Mouse (Mus musculus) stomach, postnatal 0 days (tissue): ENCODE results near the gene 5031439G07Rik. TPM values are rescaled to one million over a fixed set of nuclear protein-coding genes. Genes with fewer than 3 reads are reported as not detected.

Experiments used
- ATAC-seq: fragments of 200-750 bp; cut with Nextera tagmentation; 2 replicates; pipeline ENCODE4 v1.8.0; 2017; ENCODE audit not compliant: low FRiP score, low TSS enrichment
- DNase-seq: peaks from one replicate; pipeline ENCODE4 v3.0.0-alpha.2; 2016; ENCODE audit warnings: low spot score
- H3K27ac ChIP-seq: fragments of 300-500 bp; sonication (generic); replicated peaks from 2 replicates; pipeline ENCODE4 v1.5.1; 2014; ENCODE audit warnings: mild to moderate bottlenecking, control low read depth
- H3K27me3 ChIP-seq: fragments of 300-500 bp; sonication (generic); 2 replicates; pipeline ENCODE4 v1.6.1; 2014; ENCODE audit warnings: low read length; ENCODE audit not compliant: control insufficient read depth, insufficient read depth
- H3K36me3 ChIP-seq: fragments of 300-500 bp; sonication (generic); 2 replicates; pipeline ENCODE4 v1.6.1; 2014; ENCODE audit warnings: low read length, mixed read lengths; ENCODE audit not compliant: control insufficient read depth, insufficient read depth
- H3K4me1 ChIP-seq: fragments of 300-500 bp; sonication (generic); replicated peaks from 2 replicates; pipeline ENCODE4 v1.6.1; 2014; ENCODE audit warnings: antibody characterized with exemption; ENCODE audit not compliant: control insufficient read depth, insufficient read depth
- H3K4me2 ChIP-seq: fragments of 300-500 bp; sonication (generic); replicated peaks from 2 replicates; pipeline ENCODE4 v1.6.1; 2014; ENCODE audit warnings: low read depth, mild to moderate bottlenecking, control low read depth, moderate library complexity
- H3K4me3 ChIP-seq: fragments of 300-500 bp; sonication (generic); 2 replicates; pipeline ENCODE4 v1.5.1; 2014; ENCODE audit warnings: low read depth, low read length, control low read depth
- H3K9ac ChIP-seq: fragments of 300-500 bp; sonication (generic); 2 replicates; pipeline ENCODE4 v1.6.1; 2014; ENCODE audit warnings: mild to moderate bottlenecking, low read length, control low read depth, mixed read lengths
- H3K9me3 ChIP-seq: fragments of 300-500 bp; sonication (generic); 2 replicates; pipeline ENCODE4 v1.6.1; 2016; ENCODE audit warnings: low read length; ENCODE audit not compliant: control insufficient read depth
- CTCF ChIP-seq: IDR thresholded peaks from 2 replicates; pipeline ENCODE4 v1.5.1; 2016; ENCODE audit warnings: antibody characterized with exemption, low read depth, mild to moderate bottlenecking, moderate library complexity
- EP300 ChIP-seq: optimal IDR thresholded peaks from 2 replicates; pipeline ENCODE3; 2016; ENCODE audit warnings: antibody characterized with exemption
- whole genome bisulfite sequencing: fragments of 180-500 bp; shearing (Covaris S2); extraction: QIAGEN DNeasy Blood & Tissue Kit; methylation state at CpG from one replicate; pipeline ENCODE4 v1.1.7; 2014; 5-methylcytosine and 5-hydroxymethylcytosine counted together
- polyA plus RNA-seq: library from polyadenylated mRNA; unstranded; fragments of >200 nt; fragmentation: Nextera tagmentation; extraction: Ambion mirVana; gene quantifications from 2 replicates; pipeline ENCODE4 v1.2.1, GENCODE M21; 2015

Gene 5031439G07Rik
- polyA plus RNA-seq, 1 experiment from 2014 or later, result 6.6 TPM

- no peak for TF ChIP-seq CTCF
- no peak for TF ChIP-seq EP300
- no peak for ATAC-seq
- no peaks in the 10 kb centered on the region; the same call in 1 of the 2 replicates for H3K4me1 ChIP-seq
- H3K27ac ChIP-seq, result no peak overlapping the region
- no peaks in the 10 kb centered on the region for H3K27me3 ChIP-seq
- H3K9me3 ChIP-seq, result no peaks in the 10 kb centered on the region
- H3K9ac ChIP-seq, result peak overlapping the region; percentile 92
- 63% methylated on average over 4 of the region's 4 CpGs for WGBS
- no peak for DNase-seq
- H3K36me3 ChIP-seq, result no peaks in the 10 kb centered on the region
- peak overlapping the region; percentile 74 for H3K4me3 ChIP-seq
- peak overlapping the region; percentile 93 for H3K4me2 ChIP-seq
Observed at GRCm38 (mm10) chr15:84986171-84987019, 2.0 kb downstream of the 5031439G07Rik start.

GRCm38 (mm10) chr15:84985516-84986160, 2.7 kb downstream of the 5031439G07Rik start:
- WGBS, result 81% methylated on average over 12 of the region's 12 CpGs
- DNase-seq (no peak), ATAC-seq (no peak)
- TF ChIP-seq CTCF (no peak), EP300 (no peak)
- Histone ChIP-seq H3K27ac (no peak overlapping the region), H3K9ac (no peak overlapping the region), H3K4me3 (no peak overlapping the region), H3K27me3 (no peaks in the 10 kb centered on the region), H3K36me3 (no peaks in the 10 kb centered on the region), H3K4me1 (no peaks in the 10 kb centered on the region; the same call in 1 of the 2 replicates), H3K4me2 (no peak overlapping the region), H3K9me3 (no peaks in the 10 kb centered on the region)

GRCm38 (mm10) chr15:84983721-84984120, 4.6 kb downstream of the 5031439G07Rik start:
- Histone ChIP-seq H3K27ac (no peak overlapping the region), H3K4me2 (no peak overlapping the region), H3K4me3 (no peak overlapping the region), H3K9ac (no peak overlapping the region), H3K27me3 (no peaks in the 10 kb centered on the region), H3K9me3 (no peaks in the 10 kb centered on the region), H3K4me1 (no peaks in the 10 kb centered on the region; the same call in 1 of the 2 replicates), H3K36me3 (no peaks in the 10 kb centered on the region)
- DNase-seq (no peak), ATAC-seq (no peak)
- 76% methylated on average over 7 of the region's 7 CpGs for WGBS
- TF ChIP-seq CTCF (no peak), EP300 (no peak)

GRCm38 (mm10) chr15:84982888-84983287, 5.5 kb downstream of the 5031439G07Rik start:
- no peak overlapping the region for H3K9ac ChIP-seq
- TF ChIP-seq CTCF (no peak), EP300 (no peak)
- WGBS, result 75% methylated on average over 3 of the region's 3 CpGs

GRCm38 (mm10) chr15:84981609-84982313, 6.6 kb downstream of the 5031439G07Rik start:
- no peak for ATAC-seq
- TF ChIP-seq EP300 (no peak), CTCF (no peak)
- no peak overlapping the region; the same call in 1 of the 2 replicates for H3K27ac ChIP-seq
- no peak overlapping the region for H3K9ac ChIP-seq
- no peaks in the 10 kb centered on the region for H3K9me3 ChIP-seq
- no peaks in the 10 kb centered on the region for H3K27me3 ChIP-seq
- 72% methylated on average over 9 of the region's 9 CpGs for WGBS
- H3K36me3 ChIP-seq, result no peaks in the 10 kb centered on the region
- H3K4me3 ChIP-seq, result no peak overlapping the region
- DNase-seq, result no peak
- H3K4me1 ChIP-seq, result no peaks in the 10 kb centered on the region; the same call in 1 of the 2 replicates
- no peak overlapping the region for H3K4me2 ChIP-seq

More at GRCm38 (mm10) chr15:84982888-84983287, 5.5 kb downstream of the 5031439G07Rik start:
- DNase-seq (peak; percentile 50), ATAC-seq (peak; percentile 31; the same call in 1 of the 2 replicates)
- Histone ChIP-seq H3K27ac (no peak overlapping the region), H3K9me3 (no peaks in the 10 kb centered on the region), H3K36me3 (no peaks in the 10 kb centered on the region), H3K4me2 (no peak overlapping the region), H3K27me3 (no peaks in the 10 kb centered on the region), H3K4me1 (no peaks in the 10 kb centered on the region; the same call in 1 of the 2 replicates), H3K4me3 (no peak overlapping the region)
